Mouse (Mus musculus): ENCODE results near the gene Col19a1.

DNA sequence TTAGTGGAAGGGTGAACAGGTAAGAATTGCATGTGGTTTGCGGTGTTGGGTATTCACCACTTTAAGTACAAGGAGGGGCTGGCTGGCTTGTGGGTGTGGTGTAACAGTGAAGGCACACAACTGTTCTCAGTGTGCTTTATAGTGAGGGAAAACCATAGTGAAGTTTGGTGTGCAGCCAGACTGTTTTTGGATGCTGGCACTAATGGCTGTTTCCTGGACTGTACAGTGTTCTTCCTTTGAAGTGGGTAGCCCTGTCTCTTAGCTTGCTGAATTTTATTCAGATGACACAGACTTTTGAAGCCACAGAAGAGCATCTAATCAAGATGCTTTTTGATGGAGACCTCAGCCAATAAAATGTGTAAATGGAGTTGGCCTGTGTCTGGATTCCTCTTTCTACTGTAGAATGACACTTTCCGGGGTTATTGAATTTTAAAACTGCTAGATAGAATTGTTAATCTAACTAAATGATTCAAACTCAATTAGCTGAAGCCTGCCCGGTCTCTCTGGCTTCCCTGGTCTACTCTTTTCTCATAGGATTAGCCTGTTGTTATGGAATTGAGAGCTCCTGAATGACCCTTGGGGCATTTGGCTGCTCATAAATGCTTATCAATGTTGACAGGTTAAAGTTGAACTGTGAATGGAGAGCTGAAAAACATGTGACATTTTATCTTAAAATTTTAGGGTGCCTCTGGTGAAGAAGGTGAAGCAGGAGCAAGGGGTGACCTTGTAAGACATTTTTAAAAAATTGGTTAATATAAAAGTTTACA, 355.6 kb downstream of the Col19a1 start:
- no peak for TF ChIP-seq CTCF (IDR thresholded peaks at IDR 0.05; ENCODE audit: extremely low read depth, insufficient read length, insufficient replicate concordance, low read depth, low read length)
- TF ChIP-seq POLR2A (IDR thresholded peaks at IDR 0.05; ENCODE audit: low read depth, low read length), result no peak

All from small intestine, adult 2 months (tissue).